In genomic region chr14:117905701-117906100, GRCm38 (mm10) we compare ENCODE assay signal across 14 mouse cellular contexts.
DNase-seq lines count a peak whose midpoint lies in the region; ATAC-seq and TF ChIP-seq lines count a peak whose summit lies in the region.
"Had no signal": no experiment of that assay in that cellular context is flagged by ENCODE, and none has a peak within 500 bp of the region (broad histone marks: within the 10 kb centered on the region; RNA-seq: fewer than 3 reads in every experiment).

No protein-coding gene starts in this region.

- no peak for DNase-seq in forebrain, embryonic 10.5 days (ENCODE audit: extremely low spot score, low spot score)
- DNase-seq in forebrain, postnatal 0 days, result no peak
- no peak for DNase-seq in lung, postnatal 14 days
- no peak for DNase-seq in thymus, postnatal 10 days (ENCODE audit: low spot score in 2 of 2)
- DNase-seq in urinary bladder, postnatal 4 days (ENCODE audit: low spot score in 2 of 2), result no peak
- DNase-seq: adrenal gland, adult 8-10 months; kidney, postnatal 36 days; liver; lung, postnatal 4 days had no signal

- no peaks in the 10 kb centered on the region for H3K9me3 ChIP-seq in forebrain, embryonic 10.5 days
- no peaks in the 10 kb centered on the region for H3K9me3 ChIP-seq in forebrain, postnatal 0 days (ENCODE audit: low read length)
- no peaks in the 10 kb centered on the region for H3K9me3 ChIP-seq in lung, embryonic 16.5 days (ENCODE audit: control insufficient read depth, low read length)
- no peaks in the 10 kb centered on the region for H3K9me3 ChIP-seq in hindbrain, embryonic 15.5 days
- no peaks in the 10 kb centered on the region for H3K9me3 ChIP-seq in neural tube, embryonic 15.5 days (replicated peaks)
- H3K9me3 ChIP-seq: heart, embryonic 10.5 days had no signal

- no peaks in the 10 kb centered on the region for H3K36me3 ChIP-seq in forebrain, embryonic 10.5 days (replicated peaks)
- no peaks in the 10 kb centered on the region for H3K36me3 ChIP-seq in forebrain, postnatal 0 days (ENCODE audit: insufficient read depth)
- H3K36me3 ChIP-seq in lung, embryonic 16.5 days (ENCODE audit: control insufficient read depth, insufficient read depth, low read length), result no peaks in the 10 kb centered on the region
- H3K36me3 ChIP-seq in hindbrain, embryonic 15.5 days, result no peaks in the 10 kb centered on the region
- no peaks in the 10 kb centered on the region for H3K36me3 ChIP-seq in neural tube, embryonic 15.5 days
- H3K36me3 ChIP-seq: heart, embryonic 10.5 days had no signal

- no peak; the same call in 1 of the 2 replicates for ATAC-seq in forebrain, postnatal 0 days
- no peak for ATAC-seq in lung, embryonic 16.5 days (ENCODE audit: low read depth)
- no peak; the same call in 1 of the 2 replicates for ATAC-seq in hindbrain, embryonic 15.5 days (ENCODE audit: low FRiP score, low read depth)
- no peak for ATAC-seq in neural tube, embryonic 15.5 days (ENCODE audit: low FRiP score)

- TF ChIP-seq CTCF in forebrain, postnatal 0 days (IDR thresholded peaks at IDR 0.05; ENCODE audit: low read depth), result no peak

- H3K4me2 ChIP-seq in forebrain, postnatal 0 days (ENCODE audit: low read depth), result no peak overlapping the region
- H3K4me2 ChIP-seq in lung, embryonic 16.5 days (ENCODE audit: low read depth, low read length), result peak overlapping the region; percentile 30; the same call in 1 of the 2 replicates
- peak overlapping the region; percentile 21; the same call in 1 of the 2 replicates for H3K4me2 ChIP-seq in hindbrain, embryonic 15.5 days
- peak overlapping the region; percentile 23 for H3K4me2 ChIP-seq in neural tube, embryonic 15.5 days

- H3K4me1 ChIP-seq in forebrain, embryonic 10.5 days, result peaks cover 25% of the 10 kb centered on the region
- no peaks in the 10 kb centered on the region; the same call in 1 of the 2 replicates for H3K4me1 ChIP-seq in forebrain, postnatal 0 days (ENCODE audit: insufficient read depth)
- peaks cover 14% of the 10 kb centered on the region for H3K4me1 ChIP-seq in lung, embryonic 16.5 days (replicated peaks; ENCODE audit: control insufficient read depth, insufficient read depth, low read length)
- H3K4me1 ChIP-seq in hindbrain, embryonic 15.5 days (replicated peaks), result peaks cover 19% of the 10 kb centered on the region
- H3K4me1 ChIP-seq in neural tube, embryonic 15.5 days, result peaks cover 19% of the 10 kb centered on the region

- H3K9ac ChIP-seq in forebrain, postnatal 0 days, result no peak overlapping the region
- H3K9ac ChIP-seq in lung, embryonic 16.5 days (ENCODE audit: low read length), result no peak overlapping the region
- no peak overlapping the region for H3K9ac ChIP-seq in hindbrain, embryonic 15.5 days
- 0 out of 2 replicates have a peak overlapping the region, but pooled peaks have one; percentile 20 for H3K9ac ChIP-seq in neural tube, embryonic 15.5 days (replicated peaks)

- H3K27me3 ChIP-seq in forebrain, embryonic 10.5 days (ENCODE audit: poor library complexity, severe bottlenecking), result no peaks in the 10 kb centered on the region
- no peaks in the 10 kb centered on the region for H3K27me3 ChIP-seq in forebrain, postnatal 0 days (ENCODE audit: insufficient read depth, low read length)
- H3K27me3 ChIP-seq in lung, embryonic 16.5 days (ENCODE audit: control insufficient read depth, insufficient read depth, low read depth, low read length), result no peaks in the 10 kb centered on the region
- H3K27me3 ChIP-seq in hindbrain, embryonic 15.5 days, result no peaks in the 10 kb centered on the region
- no peaks in the 10 kb centered on the region for H3K27me3 ChIP-seq in neural tube, embryonic 15.5 days (replicated peaks)

- H3K4me3 ChIP-seq in forebrain, embryonic 10.5 days, result no peak overlapping the region
- no peak overlapping the region for H3K4me3 ChIP-seq in forebrain, postnatal 0 days (ENCODE audit: low read depth, low read length)
- H3K4me3 ChIP-seq in lung, embryonic 16.5 days (ENCODE audit: low read length), result no peak overlapping the region
- no peak overlapping the region for H3K4me3 ChIP-seq in hindbrain, embryonic 15.5 days
- no peak overlapping the region for H3K4me3 ChIP-seq in neural tube, embryonic 15.5 days (replicated peaks)
- H3K4me3 ChIP-seq: heart, embryonic 10.5 days; myocyte had no signal

- H3K27ac ChIP-seq in forebrain, embryonic 10.5 days, result peak overlapping the region; percentile 62
- H3K27ac ChIP-seq in forebrain, postnatal 0 days (ENCODE audit: low read depth, low read length), result no peak overlapping the region
- no peak overlapping the region for H3K27ac ChIP-seq in lung, embryonic 16.5 days (ENCODE audit: low read length)
- H3K27ac ChIP-seq in hindbrain, embryonic 15.5 days (replicated peaks), result no peak overlapping the region
- H3K27ac ChIP-seq in neural tube, embryonic 15.5 days (replicated peaks), result no peak overlapping the region
- H3K27ac ChIP-seq: heart, embryonic 10.5 days had no signal

- 58% methylated on average over 10 of the region's 10 CpGs for WGBS in forebrain, embryonic 10.5 days
- 19% methylated on average over 10 of the region's 10 CpGs for WGBS in forebrain, postnatal 0 days
- WGBS in lung, embryonic 16.5 days, result 28% methylated on average over 10 of the region's 10 CpGs
- WGBS in hindbrain, embryonic 15.5 days, result 9% methylated on average over 10 of the region's 10 CpGs
- 7% methylated on average over 10 of the region's 10 CpGs for WGBS in neural tube, embryonic 15.5 days
